Mouse (Mus musculus) gastrocnemius, postnatal 10 days (tissue): ENCODE measurements around the gene Cenpq. TPM values are rescaled to one million over a fixed set of nuclear protein-coding genes. Genes with fewer than 3 reads are reported as not detected.

ENCODE experiments used
- total RNA-seq, 2 experiments: library from RNA; stranded (reverse); gene quantifications; 2 replicates each; pipeline ENCODE4 v1.2.3; 2021

The Cenpq gene
- total RNA-seq, 2 experiments from 2014 or later, result 6.0 to 6.7 TPM

Other genes starting within 250 kb of the Cenpq start
- gene Esp1, start 207.9 kb downstream of the Cenpq start, total RNA-seq, result not detected
- gene Crisp2, start 128.0 kb downstream of the Cenpq start, total RNA-seq, result not detected
- gene Rhag, start 123.9 kb downstream of the Cenpq start, total RNA-seq, result under 1 TPM in 1 of 2 experiments, not detected in 1; 0.81 TPM
- under 1 TPM; 0.40 to 0.54 TPM for gene 9130008F23Rik, start 54.5 kb downstream of the Cenpq start, total RNA-seq
- gene Glyatl3, start 20.7 kb downstream of the Cenpq start, total RNA-seq, result not detected
- 10 to 100 TPM; 39.3 to 40.1 TPM for gene Mut, start 362 bp downstream of the Cenpq start, total RNA-seq